Mouse (Mus musculus) embryonic facial prominence, embryonic 14.5 days (tissue): ENCODE results near the gene Lyar. TPM values are rescaled to one million over a fixed set of nuclear protein-coding genes. Genes with fewer than 3 reads are reported as not detected.
A peak's percentile ranks its signal among the peaks of the same experiment; 100 is the strongest.

Experiments
- ATAC-seq: fragments of 200-750 bp; cut with Nextera tagmentation; 2 replicates; pipeline ENCODE4 v1.8.0; 2017; ENCODE audit warnings: low read depth, moderate number of reproducible peaks, moderate TSS enrichment
- DNase-seq: peaks from one replicate; pipeline ENCODE4 v3.0.0-alpha.2; 2015; ENCODE audit warnings: low spot score
- H3K27ac ChIP-seq: fragments of 300-500 bp; sonication (generic); replicated peaks from 2 replicates; pipeline ENCODE4 v1.5.1; 2014; ENCODE audit warnings: low read depth, mild to moderate bottlenecking, low read length, moderate library complexity
- H3K27me3 ChIP-seq: fragments of 300-500 bp; sonication (generic); replicated peaks from 2 replicates; pipeline ENCODE4 v1.6.1; 2014; ENCODE audit warnings: low read length; ENCODE audit not compliant: control insufficient read depth, insufficient read depth
- H3K36me3 ChIP-seq: fragments of 300-500 bp; sonication (generic); 2 replicates; pipeline ENCODE4 v1.6.1; 2014; ENCODE audit warnings: low read length, mixed read lengths; ENCODE audit not compliant: control insufficient read depth, insufficient read depth
- H3K4me1 ChIP-seq: fragments of 300-500 bp; sonication (generic); 2 replicates; pipeline ENCODE4 v1.6.1; 2014; ENCODE audit warnings: antibody characterized with exemption, low read length; ENCODE audit not compliant: control insufficient read depth, insufficient read depth
- H3K4me2 ChIP-seq: fragments of 300-500 bp; sonication (generic); 2 replicates; pipeline ENCODE4 v1.6.1; 2014; ENCODE audit warnings: low read depth, mild to moderate bottlenecking, low read length, moderate library complexity, mixed read lengths
- H3K4me3 ChIP-seq: fragments of 300-500 bp; sonication (generic); 2 replicates; pipeline ENCODE4 v1.5.1; 2014; ENCODE audit warnings: low read depth, mild to moderate bottlenecking, low read length
- H3K9ac ChIP-seq: fragments of 300-500 bp; sonication (generic); 2 replicates; pipeline ENCODE4 v1.6.1; 2014; ENCODE audit warnings: low read depth, mild to moderate bottlenecking, low read length, moderate library complexity, mixed read lengths
- H3K9me3 ChIP-seq: fragments of 300-500 bp; sonication (generic); 2 replicates; pipeline ENCODE4 v1.6.1; 2016; ENCODE audit warnings: low read length; ENCODE audit not compliant: control insufficient read depth
- WGBS: fragments of 180-500 bp; shearing (Covaris S2); extraction: QIAGEN DNeasy Blood & Tissue Kit; methylation state at CpG from one replicate; pipeline ENCODE4 v1.1.7; 2014; 5-methylcytosine and 5-hydroxymethylcytosine counted together
- polyA plus RNA-seq: library from polyadenylated mRNA; unstranded; fragments of >200 nt; fragmentation: Nextera tagmentation; extraction: Ambion mirVana; gene quantifications from 2 replicates; pipeline ENCODE4 v1.2.1, GENCODE M21; 2014

Gene Lyar
- polyA plus RNA-seq = 77.7 and 81.6 TPM in 2 replicates

DNA sequence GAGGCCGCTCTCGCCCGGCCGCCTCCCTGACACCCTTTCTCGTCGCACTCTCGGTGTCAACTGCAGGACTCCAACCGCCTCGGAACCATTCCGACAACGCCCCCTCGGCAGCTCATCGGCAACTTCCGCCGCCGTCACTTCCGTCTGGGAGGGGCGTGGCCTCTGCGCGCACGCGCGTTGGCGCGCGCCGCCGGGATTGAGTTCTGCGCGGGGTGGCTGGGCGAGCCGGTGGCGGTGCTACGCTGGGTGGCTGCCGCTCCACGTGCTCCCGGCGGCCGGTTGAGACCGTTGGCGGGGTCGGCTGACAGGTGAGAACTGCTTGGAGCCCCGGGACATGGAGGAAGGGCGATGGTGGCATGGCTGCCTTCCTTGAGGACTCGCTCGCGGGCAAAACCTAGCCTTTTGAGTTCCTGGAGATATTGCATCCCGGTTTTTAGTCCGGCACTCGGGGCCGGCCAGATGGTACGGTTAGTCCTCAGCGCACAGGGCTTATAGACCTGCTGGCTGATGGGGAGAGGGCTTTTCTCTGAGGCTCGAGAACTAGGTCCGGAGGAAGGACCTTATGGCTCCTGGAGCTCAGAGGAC, at the start of gene Lyar, which contains the start of gene Zbtb49:
Gene Lyar (plus strand): TSS at position 143 of the 585 bp plus-strand sequence.
Gene Zbtb49 (minus strand): TSS at position 130 of the 585 bp plus-strand sequence.
- peak within 1 kb of the TSS; percentile 93 for H3K4me3 ChIP-seq
- H3K36me3 ChIP-seq = peaks cover 14% of the 10 kb centered on the region
- WGBS = under 1% methylated on average over 29 of the region's 55 CpGs
- no peaks in the 10 kb centered on the region for H3K9me3 ChIP-seq
- H3K9ac ChIP-seq = peak within 1 kb of the TSS; percentile 77
- H3K27ac ChIP-seq = peak within 1 kb of the TSS; percentile 75
- peaks cover 15% of the 10 kb centered on the region for H3K4me1 ChIP-seq
- H3K27me3 ChIP-seq = no peaks in the 10 kb centered on the region
- H3K4me2 ChIP-seq = peak within 1 kb of the TSS; percentile 71
- peak; percentile 92 for DNase-seq
- ATAC-seq = peak; percentile 94

DNA sequence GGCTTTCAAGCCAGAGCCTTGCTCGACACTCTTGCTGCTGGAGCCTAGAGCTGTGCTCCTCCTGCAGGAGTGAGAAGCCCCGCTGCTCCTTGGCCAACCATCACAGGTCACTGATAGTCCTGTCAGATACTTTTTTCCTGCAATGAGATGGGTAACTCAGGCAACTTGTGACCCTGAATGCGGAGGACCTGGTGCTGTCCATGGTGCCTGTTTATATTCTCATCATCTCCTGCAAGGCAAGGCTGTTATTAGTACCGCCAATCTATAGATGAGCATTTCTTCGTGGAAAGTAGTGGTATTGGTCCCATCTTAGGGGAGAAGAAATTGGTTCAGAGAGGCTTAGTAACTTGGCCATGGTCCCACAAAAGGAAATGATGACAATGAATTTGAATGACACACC, 46.5 kb upstream of the Lyar start:
- Histone ChIP-seq H3K9me3 (0 out of 2 replicates have a peak, but pooled peaks cover 3% of the 10 kb centered on the region), H3K4me3 (no peak overlapping the region), H3K9ac (no peak overlapping the region), H3K27me3 (no peaks in the 10 kb centered on the region), H3K36me3 (no peaks in the 10 kb centered on the region), H3K4me1 (no peaks in the 10 kb centered on the region), H3K27ac (no peak overlapping the region), H3K4me2 (no peak overlapping the region)
- 37% methylated on average over 4 of the region's 5 CpGs for WGBS
- no peak for ATAC-seq
- DNase-seq = no peak

DNA sequence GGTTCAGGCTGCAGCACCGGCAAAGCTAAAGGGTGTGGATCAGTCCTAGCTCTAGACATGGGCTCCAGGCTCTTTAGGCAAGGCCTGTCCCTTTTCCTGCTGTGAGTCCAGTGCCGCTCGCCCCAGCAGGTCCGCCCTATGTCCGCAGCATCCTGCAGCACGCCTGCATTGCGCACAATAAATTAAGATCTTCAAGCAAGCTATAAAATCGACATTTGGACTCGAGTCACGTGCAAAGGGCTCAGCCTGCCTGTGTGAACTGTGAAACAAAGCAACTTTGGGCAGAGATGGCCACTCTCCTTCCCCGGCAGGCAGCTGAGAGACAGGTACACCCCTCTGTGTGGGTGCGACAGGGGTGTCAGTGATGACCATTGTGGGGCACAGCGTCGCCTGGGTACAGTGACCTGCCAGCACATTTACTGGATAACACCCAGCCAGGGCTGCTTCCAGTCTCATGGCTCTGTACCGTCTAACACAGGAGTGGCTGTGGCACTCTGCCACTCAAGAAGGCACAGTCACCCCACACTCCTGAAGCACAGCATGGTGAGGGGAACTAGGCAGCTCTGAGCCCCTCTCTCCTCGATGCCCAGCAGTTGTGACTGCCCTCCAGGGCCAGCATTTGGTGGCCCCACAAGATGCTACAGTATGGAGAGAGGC, 45.9 kb upstream of the Lyar start:
- H3K9ac ChIP-seq = no peak overlapping the region
- WGBS = 84% methylated on average over 15 of the region's 16 CpGs
- DNase-seq = no peak

DNA sequence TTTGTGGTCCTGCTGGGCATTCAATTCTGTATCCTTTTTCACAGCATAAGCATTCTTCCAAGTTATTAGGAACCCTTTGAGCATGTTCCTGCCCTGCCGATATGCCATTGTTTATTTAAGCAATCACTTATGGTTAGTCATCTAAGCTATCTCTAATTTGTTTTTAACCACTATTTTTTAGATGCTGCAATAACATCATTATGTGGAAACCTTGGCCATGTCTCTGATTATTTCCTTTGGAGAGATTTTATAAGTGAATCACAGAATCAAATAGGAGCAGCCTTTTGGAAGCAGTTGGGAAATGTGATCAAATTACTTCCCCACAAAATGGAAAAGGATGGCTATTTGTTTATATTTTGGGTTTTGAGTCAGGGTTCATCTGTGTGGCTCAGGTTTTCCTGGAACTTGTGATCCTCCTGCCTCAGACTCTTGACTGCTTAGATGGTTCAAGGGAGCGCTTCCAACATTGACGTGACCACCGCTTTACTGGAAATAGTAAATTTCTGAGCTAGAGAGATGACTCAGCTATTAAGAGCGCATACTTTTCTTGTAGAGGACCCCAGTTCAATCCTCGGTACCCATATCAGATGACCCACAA, 35.5 kb upstream of the Lyar start:
- DNase-seq (peak; percentile 32), ATAC-seq (no peak)
- Histone ChIP-seq H3K27me3 (peaks cover 5% of the 10 kb centered on the region), H3K4me2 (no peak overlapping the region), H3K4me1 (no peaks in the 10 kb centered on the region), H3K9ac (no peak overlapping the region), H3K4me3 (no peak overlapping the region), H3K36me3 (no peaks in the 10 kb centered on the region), H3K27ac (no peak overlapping the region), H3K9me3 (no peaks in the 10 kb centered on the region)
- 68% methylated on average over 6 of the region's 6 CpGs for WGBS

More for the DNA sequence above, 45.9 kb upstream of the Lyar start:
- Histone ChIP-seq H3K27ac (no peak overlapping the region), H3K27me3 (no peaks in the 10 kb centered on the region), H3K36me3 (no peaks in the 10 kb centered on the region), H3K9me3 (0 out of 2 replicates have a peak, but pooled peaks cover 3% of the 10 kb centered on the region), H3K4me1 (no peaks in the 10 kb centered on the region), H3K4me2 (no peak overlapping the region), H3K4me3 (no peak overlapping the region)
- no peak for ATAC-seq

DNA sequence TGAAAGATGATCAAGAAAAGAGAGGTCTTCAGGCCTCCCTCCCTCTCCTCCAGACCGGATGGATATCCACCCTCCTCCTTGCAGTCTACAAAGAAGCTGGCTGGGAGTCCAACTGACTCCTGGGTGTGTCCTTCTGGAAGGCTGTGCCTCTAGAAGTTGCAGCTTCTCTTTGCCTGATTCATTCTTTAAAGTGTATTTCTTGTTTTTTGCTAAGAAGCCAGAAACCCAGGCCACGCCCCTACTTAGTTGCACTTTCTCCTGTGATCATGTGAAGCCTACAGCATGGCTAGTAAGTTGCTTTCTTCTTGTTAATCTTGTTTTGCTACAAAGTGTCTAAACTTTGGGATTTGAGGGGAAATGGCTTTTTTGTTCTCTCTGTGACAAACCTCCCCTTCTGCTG, 33.3 kb upstream of the Lyar start:
- Histone ChIP-seq H3K27me3 (peaks cover 5% of the 10 kb centered on the region), H3K36me3 (no peaks in the 10 kb centered on the region), H3K4me1 (no peaks in the 10 kb centered on the region), H3K9me3 (no peaks in the 10 kb centered on the region), H3K4me2 (no peak overlapping the region), H3K4me3 (no peak overlapping the region), H3K9ac (no peak overlapping the region), H3K27ac (no peak overlapping the region)
- WGBS = 87% methylated on average over 2 of the region's 2 CpGs
- DNase-seq (no peak), ATAC-seq (no peak)

DNA sequence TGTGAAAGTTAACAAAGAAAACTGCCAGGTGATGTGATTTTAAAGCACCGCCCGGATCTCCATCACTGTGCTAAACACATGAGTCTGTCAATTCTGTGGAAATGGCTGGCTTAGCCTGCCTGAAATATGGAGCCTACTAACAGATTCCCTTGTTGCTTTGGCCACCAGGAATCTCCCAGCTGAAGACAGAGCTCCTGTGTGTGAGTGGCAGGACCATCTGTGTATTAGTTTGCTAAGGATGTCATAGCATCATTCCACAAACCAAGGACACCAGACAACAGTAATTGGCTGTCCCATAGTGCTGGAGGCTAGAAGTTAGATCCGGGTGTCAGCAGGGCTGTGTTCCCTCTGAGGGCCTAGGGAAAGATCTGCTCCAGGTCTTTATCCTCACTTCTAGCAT, 29.4 kb upstream of the Lyar start:
- Histone ChIP-seq H3K4me2 (no peak overlapping the region), H3K9me3 (no peaks in the 10 kb centered on the region), H3K27ac (no peak overlapping the region), H3K4me1 (no peaks in the 10 kb centered on the region), H3K4me3 (no peak overlapping the region), H3K9ac (no peak overlapping the region), H3K36me3 (no peaks in the 10 kb centered on the region), H3K27me3 (peaks cover under 1% of the 10 kb centered on the region; the same call in 1 of the 2 replicates)
- DNase-seq (no peak), ATAC-seq (no peak)
- 89% methylated on average over 3 of the region's 3 CpGs for WGBS

DNA sequence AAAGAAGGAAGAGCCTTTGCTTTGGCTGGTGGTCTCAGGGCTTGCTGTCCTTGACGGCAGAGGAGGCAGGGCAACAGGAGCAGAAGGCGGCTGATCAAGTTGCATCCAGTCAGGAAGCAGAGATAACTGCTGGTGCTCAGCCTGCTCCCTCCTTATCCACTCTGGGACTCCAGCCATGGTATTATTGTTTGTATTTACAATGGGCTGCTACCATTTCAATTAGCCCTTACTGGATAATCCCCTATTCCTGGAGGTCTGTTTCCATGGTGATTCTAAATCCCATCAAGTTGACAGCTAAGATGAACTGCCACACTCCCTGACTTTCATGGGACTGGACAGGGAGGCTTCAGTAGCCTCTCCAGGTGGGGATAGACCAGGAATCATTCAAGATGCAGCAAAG, 25.3 kb upstream of the Lyar start:
- H3K9me3 ChIP-seq = no peaks in the 10 kb centered on the region
- no peaks in the 10 kb centered on the region for H3K27me3 ChIP-seq
- H3K4me1 ChIP-seq = no peaks in the 10 kb centered on the region
- ATAC-seq = no peak
- no peak overlapping the region for H3K9ac ChIP-seq
- no peak overlapping the region for H3K4me3 ChIP-seq
- 38% methylated on average over 2 of the region's 2 CpGs for WGBS
- no peak for DNase-seq
- no peak overlapping the region for H3K4me2 ChIP-seq
- no peak overlapping the region for H3K27ac ChIP-seq
- peaks cover 8% of the 10 kb centered on the region for H3K36me3 ChIP-seq

DNA sequence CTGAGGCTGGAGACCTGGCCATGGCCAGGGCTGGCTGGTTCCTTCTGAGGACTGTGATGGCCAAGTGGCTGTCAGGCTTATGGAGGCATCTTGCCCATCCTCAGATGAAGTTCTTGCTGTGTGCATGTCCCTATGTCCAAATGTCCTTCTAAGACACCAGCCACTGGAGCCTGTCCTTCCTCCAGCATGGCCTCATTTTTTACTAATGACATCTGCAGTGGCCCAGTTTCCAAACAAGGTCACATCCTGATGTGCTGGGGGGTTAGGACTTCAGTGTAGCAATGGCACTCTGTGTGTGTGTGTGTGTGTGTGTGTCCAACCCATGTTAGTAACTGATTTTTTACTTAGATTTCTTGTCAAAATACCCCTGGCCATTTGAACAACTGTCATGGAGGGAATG, 24.3 kb upstream of the Lyar start:
- no peak overlapping the region for H3K4me2 ChIP-seq
- DNase-seq (no peak), ATAC-seq (no peak)
- H3K27me3 ChIP-seq = no peaks in the 10 kb centered on the region
- no peaks in the 10 kb centered on the region for H3K9me3 ChIP-seq
- H3K4me3 ChIP-seq = no peak overlapping the region
- H3K4me1 ChIP-seq = no peaks in the 10 kb centered on the region
- peaks cover 15% of the 10 kb centered on the region for H3K36me3 ChIP-seq
- H3K27ac ChIP-seq = no peak overlapping the region
- no peak overlapping the region for H3K9ac ChIP-seq
